Mouse (Mus musculus) ovary, postnatal 14 days (tissue): ENCODE results near the gene Olfr324.

Experiments used
- DNase-seq: peaks from one replicate; pipeline ENCODE4 v3.0.0; 2022; ENCODE audit warnings: low spot score

Olfr324 gene

DNA sequence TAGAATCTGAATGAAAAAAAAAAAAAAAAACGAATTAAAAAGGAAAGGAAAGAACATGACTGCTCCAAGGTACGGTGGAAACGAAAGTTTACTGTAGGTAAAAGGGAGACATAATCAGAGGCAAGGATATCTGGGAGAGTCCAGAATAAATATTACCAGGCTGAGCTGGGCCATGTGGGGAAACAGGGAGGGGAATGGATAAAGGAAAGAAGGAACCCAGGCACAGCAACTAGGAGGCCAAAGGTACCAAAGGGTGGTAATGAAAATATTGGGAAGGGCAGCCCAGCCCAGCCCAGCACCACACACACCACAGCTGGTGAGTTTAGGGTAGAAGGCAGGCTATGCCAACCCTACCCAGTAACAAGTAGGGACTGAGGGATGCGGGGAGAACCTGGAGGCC, 40.0 kb downstream of the Olfr324 start:
- DNase-seq = no peak

DNA sequence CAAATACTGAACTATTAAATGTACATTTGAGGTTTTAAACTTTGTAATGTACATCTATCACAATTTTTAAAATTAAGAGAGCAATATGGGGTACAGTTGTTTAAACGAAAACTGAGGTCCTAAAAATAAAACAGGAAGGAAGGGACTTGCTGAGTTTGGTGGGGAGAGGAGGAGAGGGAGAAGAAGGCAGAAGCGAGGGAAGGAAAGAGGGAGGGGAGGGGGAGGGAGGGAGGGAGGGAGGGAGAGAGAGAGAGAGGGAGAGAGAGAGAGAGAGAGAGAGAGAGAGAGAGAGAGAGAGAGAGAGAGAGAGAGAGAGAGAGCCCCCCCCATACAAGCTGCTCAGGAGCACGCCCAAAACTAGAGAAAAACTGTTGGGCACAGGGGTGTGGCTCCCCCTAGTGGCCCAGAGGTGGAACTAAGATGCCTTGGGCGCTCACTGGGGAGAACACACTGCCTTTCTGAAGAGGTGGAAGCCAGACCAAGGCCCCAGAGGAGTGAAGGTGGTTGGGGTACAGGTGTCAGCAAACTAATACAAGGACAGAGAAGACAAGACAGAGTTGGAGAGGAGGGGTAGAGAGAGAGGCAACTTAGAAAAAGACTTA, 41.6 kb downstream of the Olfr324 start:
- peak; percentile 32 for DNase-seq

DNA sequence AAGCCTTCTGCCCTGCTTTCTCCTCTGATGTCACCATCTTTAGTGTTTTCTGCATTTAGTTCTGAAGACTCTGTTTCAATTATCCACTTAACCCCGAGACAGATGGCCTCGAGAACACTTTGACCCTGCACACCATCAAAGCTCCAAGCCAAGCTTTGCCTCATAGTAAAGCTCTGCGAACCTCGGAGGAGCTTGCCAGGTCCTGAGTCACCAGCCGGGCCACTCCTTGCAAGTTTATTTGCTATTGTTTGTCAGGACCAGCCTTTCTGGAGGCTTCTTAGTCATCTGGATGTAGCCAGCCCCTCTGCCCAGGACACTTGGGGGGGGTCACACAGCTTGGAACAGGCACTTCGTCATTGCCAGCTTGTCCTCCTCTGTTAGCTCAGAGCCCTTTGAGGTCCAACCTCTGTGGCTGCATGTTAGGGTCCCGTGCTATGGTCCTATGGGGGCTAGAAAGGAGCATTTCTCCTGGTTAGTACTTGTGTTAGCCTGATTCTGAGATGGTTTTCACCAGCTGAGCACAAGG, 43.3 kb downstream of the Olfr324 start:
- no peak for DNase-seq

DNA sequence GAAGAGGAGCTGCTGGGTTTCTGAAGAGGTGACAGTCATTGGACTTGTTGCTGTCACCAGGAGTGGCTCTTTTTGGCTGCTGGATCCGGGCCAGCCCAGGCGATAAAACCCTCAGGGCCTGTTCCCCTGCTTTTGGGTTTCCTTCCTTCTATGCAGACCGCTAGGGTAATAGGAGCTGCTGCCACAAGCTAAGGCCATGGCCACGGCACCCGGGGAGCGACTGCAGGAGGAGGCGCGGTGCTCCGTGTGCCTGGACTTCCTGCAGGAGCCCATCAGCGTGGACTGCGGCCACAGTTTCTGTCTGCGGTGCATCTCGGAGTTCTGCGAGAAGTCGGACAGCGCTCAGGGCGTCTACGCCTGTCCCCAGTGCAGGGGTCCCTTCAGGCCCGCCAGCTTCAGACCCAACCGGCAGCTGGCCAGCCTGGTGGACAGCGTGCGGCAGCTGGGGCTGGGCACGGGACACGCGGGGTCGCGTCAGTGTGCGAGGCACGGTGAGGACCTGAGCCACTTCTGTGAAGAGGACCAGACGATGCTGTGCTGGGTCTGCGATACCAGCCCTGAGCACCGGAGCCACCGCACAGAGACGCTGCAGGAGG, 45.5 kb downstream of the Olfr324 start, which contains the start of gene Trim58:
Trim58 (plus strand) TSS at position 194 of the 596 bp plus-strand sequence.
- DNase-seq = no peak

DNA sequence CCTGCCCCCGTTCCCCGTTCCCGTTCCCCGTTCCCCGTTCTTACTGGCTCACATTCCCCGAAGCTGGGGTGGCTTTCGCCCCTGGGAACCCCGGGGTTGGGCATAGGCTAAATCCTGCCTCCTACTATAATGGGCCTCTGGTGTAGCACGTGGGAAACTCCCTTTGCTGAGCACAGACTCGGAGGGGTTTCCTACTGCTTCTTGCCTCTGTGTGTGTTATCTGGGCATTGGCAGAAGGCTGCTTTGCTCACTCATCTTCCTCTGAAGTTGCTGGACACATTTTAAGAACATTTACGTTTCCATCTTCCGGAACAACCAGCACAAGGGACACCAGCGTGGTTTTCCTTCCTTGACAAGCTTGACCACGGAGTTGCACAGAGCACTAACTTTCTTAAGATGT, 46.1 kb downstream of the Olfr324 start:
- DNase-seq = no peak

DNA sequence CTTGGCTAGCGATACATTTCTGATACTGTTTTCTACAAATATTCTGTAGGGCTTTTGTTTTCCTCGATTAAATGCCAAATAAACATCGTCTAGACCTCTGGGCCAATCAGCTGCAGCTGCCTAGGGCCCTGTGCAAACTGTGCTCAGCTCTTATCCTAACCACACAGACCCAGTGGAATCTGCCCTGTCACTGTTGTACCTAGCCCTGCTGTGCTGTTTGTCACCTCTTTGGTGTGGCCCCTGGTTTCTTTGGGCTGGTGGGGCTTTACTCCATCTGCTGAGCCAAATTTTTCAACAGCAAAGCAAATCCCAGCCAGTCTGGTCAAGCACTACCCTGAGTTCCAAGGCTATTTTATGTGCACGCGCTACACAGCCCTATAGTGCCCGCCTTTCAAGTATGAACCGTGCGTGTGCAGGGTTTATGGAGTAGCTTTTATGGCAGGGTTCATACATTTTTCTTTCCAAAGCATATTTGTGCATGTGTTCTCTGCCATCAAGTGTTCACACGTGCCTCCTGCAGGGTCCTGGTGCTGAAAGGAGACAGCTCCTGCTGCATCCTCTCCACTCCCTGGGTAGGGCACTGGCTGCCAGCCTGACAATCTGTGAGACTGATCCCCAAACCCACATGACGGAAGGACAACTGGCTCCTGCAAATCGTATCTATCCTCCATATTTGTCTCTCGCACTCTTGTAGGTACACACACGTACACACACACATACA, 46.9 kb downstream of the Olfr324 start:
- no peak for DNase-seq

DNA sequence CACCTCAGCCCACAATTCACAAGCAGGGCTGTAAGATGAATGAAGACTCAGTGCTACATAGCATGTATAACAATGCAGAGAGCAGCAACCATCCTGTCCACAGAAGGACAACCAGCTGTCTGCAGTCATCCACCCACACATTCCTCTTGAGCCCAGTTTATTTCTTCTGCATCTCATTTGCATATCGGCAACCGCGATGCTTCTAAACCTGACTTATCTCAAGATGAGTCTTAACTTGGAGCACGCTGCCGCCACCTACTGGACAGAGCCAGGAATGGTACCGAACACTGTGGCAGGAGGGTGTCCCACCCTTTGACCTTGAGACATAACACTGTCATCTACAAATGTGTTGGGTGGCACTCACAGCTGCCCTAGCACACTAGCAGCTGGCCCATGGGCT, 48.4 kb downstream of the Olfr324 start:
- no peak for DNase-seq
